Mouse (Mus musculus): ENCODE data around the gene Dock9. TPM values are rescaled to one million over a fixed set of nuclear protein-coding genes. Genes with fewer than 3 reads are reported as not detected.
A peak's percentile ranks its signal among the peaks of the same experiment; 100 is the strongest.
"Not testable (repeated sequence)": the region's sequence is repeated elsewhere in the genome, so short reads cannot be mapped to it uniquely, and the experiment has no call there.

The Dock9 gene
- polyA plus RNA-seq, 1 experiment from 2014 or later = 4.4 TPM

DNA sequence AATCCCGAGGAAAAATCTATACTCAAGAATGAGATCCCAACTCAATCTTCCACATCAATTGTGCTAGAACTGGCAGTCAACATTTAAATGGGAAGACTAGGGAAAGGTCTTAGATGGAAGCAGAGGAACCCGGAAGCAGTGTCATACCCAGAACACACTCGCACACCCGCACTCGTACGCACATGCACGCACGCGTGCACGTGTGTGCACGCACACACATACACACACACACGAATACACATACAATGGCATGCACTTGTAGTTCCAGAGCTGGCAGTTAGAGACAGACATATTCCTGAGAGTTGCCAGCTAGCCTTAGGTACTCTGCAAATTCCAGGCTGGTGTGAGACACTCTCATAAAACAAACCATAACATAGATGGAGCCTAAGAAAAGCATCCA, 63.9 kb downstream of the Dock9 start:
- 97% methylated on average over 12 of the region's 12 CpGs for WGBS
- ATAC-seq (replicated peaks; ENCODE audit: insufficient number of reproducible peaks, insufficient read depth, low FRiP score, low read depth) = no peak

DNA sequence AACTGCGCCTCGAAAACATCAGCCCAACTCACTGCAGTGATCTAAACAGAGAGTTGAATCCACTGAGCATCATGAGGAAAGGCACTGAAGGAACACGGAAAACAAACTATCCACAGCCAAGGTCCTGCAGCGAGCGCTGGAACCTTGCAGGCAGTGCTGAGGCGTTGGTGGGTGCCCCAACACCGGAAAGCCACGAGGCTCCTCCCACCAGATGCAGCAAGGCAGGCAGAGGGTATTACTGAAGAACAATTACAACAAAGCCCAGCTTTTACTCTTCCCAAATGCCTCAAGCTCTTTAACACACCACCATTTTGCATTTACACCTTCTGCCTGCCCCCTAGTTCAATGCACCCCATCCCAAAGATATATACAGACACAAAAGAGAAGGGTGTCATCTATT, 65.4 kb downstream of the Dock9 start:
- Histone ChIP-seq H3K27ac (no peak overlapping the region), H3K4me2 (no peak overlapping the region), H3K9me3 (replicated peaks) (no peaks in the 10 kb centered on the region), H3K36me3 (no peaks in the 10 kb centered on the region), H3K4me1 (replicated peaks) (no peaks in the 10 kb centered on the region), H3K4me3 (no peak overlapping the region), H3K27me3 (0 out of 2 replicates have a peak, but pooled peaks cover 6% of the 10 kb centered on the region), H3K9ac (no peak overlapping the region)
- 28% methylated on average over 8 of the region's 8 CpGs for WGBS
- no peak for ATAC-seq (replicated peaks; ENCODE audit: insufficient number of reproducible peaks, insufficient read depth, low FRiP score, low read depth)

More for the DNA sequence above, 63.9 kb downstream of the Dock9 start:
- Histone ChIP-seq H3K9me3 (replicated peaks) (no peaks in the 10 kb centered on the region), H3K36me3 (no peaks in the 10 kb centered on the region), H3K4me2 (no peak overlapping the region), H3K4me1 (replicated peaks) (0 out of 2 replicates have a peak, but pooled peaks cover 2% of the 10 kb centered on the region), H3K27ac (no peak overlapping the region), H3K9ac (no peak overlapping the region), H3K4me3 (no peak overlapping the region), H3K27me3 (0 out of 2 replicates have a peak, but pooled peaks cover 6% of the 10 kb centered on the region)

DNA sequence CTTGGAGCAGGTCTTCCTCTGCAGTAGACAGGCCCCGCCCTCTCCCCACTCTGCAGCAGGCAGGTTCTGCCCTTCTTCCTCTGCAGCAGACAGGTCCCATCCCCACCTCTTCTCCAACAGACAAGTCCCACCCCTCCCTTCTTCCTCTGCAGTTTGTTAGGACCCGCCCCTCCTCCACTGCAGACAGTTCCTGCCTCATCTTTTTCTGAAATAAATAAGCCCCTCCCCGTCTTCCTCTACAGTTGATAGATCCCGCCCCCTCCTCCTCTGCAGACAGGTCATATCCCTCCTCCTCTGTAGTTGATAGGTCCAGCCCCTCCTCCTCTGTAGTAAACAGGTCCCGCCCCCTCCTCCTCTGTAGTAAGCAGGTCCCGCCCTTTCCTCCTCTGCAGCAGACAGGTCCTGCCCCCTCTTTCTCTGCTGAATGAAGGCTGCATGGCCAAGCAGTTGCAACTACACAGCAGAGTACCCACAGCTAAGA, 65.9 kb downstream of the Dock9 start:
- Histone ChIP-seq H3K36me3 (no peaks in the 10 kb centered on the region), H3K4me2 (no peak overlapping the region), H3K27me3 (0 out of 2 replicates have a peak, but pooled peaks cover 6% of the 10 kb centered on the region), H3K9me3 (replicated peaks) (no peaks in the 10 kb centered on the region), H3K9ac (no peak overlapping the region), H3K27ac (no peak overlapping the region), H3K4me3 (no peak overlapping the region), H3K4me1 (replicated peaks) (no peaks in the 10 kb centered on the region)
- 31% methylated on average over 6 of the region's 6 CpGs for WGBS
- peak; percentile 78 for ATAC-seq (replicated peaks; ENCODE audit: insufficient number of reproducible peaks, insufficient read depth, low FRiP score, low read depth)

DNA sequence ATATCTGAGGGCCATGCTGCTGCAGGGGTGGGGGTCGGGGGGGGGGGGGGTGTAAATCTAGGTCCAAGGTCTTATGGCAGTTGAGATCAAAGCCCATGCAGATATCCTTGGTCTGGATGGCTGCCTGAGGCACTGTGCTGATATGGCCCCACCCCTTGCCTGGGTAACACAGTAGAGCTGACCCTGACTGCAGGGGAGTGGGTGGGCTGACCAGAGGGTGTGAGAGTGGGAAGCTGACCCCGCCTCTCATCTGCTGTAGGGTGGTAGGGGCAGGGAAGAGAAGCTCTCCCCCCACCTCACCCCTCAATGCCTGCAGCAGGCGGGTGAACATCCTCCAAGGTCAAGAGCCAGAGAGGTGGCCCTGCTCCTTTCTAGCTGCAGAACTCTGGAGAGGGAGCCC, 66.7 kb downstream of the Dock9 start:
- Histone ChIP-seq H3K36me3 (no peaks in the 10 kb centered on the region), H3K4me2 (no peak overlapping the region), H3K9me3 (replicated peaks) (no peaks in the 10 kb centered on the region), H3K4me1 (replicated peaks) (no peaks in the 10 kb centered on the region), H3K27me3 (0 out of 2 replicates have a peak, but pooled peaks cover 2% of the 10 kb centered on the region), H3K9ac (no peak overlapping the region), H3K4me3 (no peak overlapping the region), H3K27ac (no peak overlapping the region)
- no peak for ATAC-seq (replicated peaks; ENCODE audit: insufficient number of reproducible peaks, insufficient read depth, low FRiP score, low read depth)
- WGBS = 70% methylated on average over 3 of the region's 3 CpGs

DNA sequence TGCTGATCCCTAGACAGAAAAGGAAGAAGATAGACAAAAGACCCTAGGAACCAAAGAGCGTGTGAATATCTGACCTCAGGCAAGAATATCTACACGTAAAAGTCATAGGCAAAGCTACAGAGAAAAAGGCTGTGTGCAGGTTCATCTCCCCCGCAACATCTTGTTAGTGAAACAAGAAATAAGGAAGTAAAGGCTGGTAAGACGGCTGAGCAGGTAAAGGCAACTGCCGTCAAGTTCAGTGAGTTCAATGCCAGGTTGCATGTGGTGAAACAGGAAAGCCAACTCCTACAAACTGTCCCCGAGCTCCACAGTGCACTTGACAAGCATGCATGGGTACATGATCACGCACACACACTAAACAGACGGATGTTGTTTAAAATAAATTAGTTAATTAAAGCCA, 69.6 kb downstream of the Dock9 start:
- Histone ChIP-seq H3K4me3 (no peak overlapping the region), H3K4me1 (replicated peaks) (peaks cover 3% of the 10 kb centered on the region), H3K27me3 (peaks cover 14% of the 10 kb centered on the region; the same call in 1 of the 2 replicates), H3K4me2 (no peak overlapping the region), H3K27ac (no peak overlapping the region), H3K9me3 (replicated peaks) (no peaks in the 10 kb centered on the region), H3K36me3 (no peaks in the 10 kb centered on the region), H3K9ac (no peak overlapping the region)
- 75% methylated on average over 8 of the region's 8 CpGs for WGBS
- ATAC-seq (replicated peaks; ENCODE audit: insufficient number of reproducible peaks, insufficient read depth, low FRiP score, low read depth) = no peak

DNA sequence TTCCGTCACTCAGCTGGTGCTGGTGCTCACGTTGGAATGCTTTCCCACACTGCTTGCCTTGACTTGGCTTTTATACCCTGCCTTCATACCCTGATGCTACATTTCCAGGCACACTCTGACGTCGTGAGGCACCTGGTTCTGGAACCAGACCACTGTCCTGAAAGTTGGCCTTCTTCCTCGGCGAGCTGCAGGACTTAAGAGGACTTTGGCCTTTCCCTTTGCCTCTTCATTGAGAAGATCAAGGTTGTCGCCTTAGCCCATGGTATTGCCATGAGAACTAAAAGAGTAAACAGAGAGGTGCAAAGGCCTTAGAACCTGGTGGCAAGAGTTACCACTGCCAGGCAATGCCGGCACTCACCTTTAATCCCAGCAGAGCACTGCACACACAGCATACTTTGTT, 73.1 kb downstream of the Dock9 start:
- H3K9ac ChIP-seq = no peak overlapping the region
- no peak for ATAC-seq (replicated peaks; ENCODE audit: insufficient number of reproducible peaks, insufficient read depth, low FRiP score, low read depth)
- peaks cover 18% of the 10 kb centered on the region; the same call in 1 of the 2 replicates for H3K27me3 ChIP-seq
- H3K4me3 ChIP-seq = no peak overlapping the region
- H3K4me2 ChIP-seq = no peak overlapping the region
- H3K27ac ChIP-seq = no peak overlapping the region
- H3K4me1 ChIP-seq (replicated peaks) = peaks cover 16% of the 10 kb centered on the region
- WGBS = 85% methylated on average over 8 of the region's 8 CpGs
- H3K36me3 ChIP-seq = no peaks in the 10 kb centered on the region
- H3K9me3 ChIP-seq (replicated peaks) = no peaks in the 10 kb centered on the region

DNA sequence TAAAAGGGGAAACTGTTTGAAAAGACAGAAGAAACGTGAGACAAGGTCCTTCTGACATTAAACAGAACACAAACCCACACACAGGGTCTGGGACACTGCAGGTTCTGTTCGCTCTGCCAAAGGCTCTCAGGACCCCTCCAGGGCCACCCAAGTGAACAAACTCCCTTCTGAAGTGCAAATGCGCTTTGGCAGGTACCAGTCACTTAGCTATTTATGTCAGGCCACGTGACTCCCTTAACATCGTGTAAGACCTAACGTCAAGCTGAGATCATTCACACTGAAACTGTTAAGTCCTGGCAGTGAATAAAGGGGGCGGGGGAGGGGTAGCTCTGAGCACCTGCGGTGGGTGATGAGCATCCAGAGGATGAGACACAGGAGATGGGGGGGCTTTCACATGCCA, 74.9 kb downstream of the Dock9 start:
- Histone ChIP-seq H3K9ac (no peak overlapping the region), H3K4me2 (no peak overlapping the region), H3K27ac (no peak overlapping the region; the same call in 1 of the 2 replicates)

DNA sequence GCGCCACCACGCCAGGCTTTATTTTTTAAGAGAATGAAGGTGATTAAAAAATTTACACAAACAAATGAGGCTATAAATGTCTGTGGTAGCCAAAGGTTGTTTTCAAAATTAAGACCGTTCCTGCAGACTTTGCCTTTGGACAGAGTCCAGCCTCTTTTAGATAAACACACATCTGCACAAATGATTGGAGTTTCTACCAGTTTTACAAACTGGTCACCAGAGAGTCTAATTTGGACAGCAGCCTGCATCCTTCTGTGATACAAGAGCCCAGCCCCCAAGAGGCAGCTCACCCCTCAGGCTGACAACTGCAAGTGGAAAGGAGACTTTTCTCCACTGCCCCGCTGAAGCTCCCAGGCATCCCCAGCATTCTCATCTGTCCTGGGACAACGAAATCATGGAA, 76.2 kb downstream of the Dock9 start:
- no peak for ATAC-seq (replicated peaks; ENCODE audit: insufficient number of reproducible peaks, insufficient read depth, low FRiP score, low read depth)
- Histone ChIP-seq H3K36me3 (no peaks in the 10 kb centered on the region), H3K9me3 (replicated peaks) (no peaks in the 10 kb centered on the region), H3K4me1 (replicated peaks) (peaks cover 16% of the 10 kb centered on the region), H3K4me3 (no peak overlapping the region), H3K4me2 (no peak overlapping the region), H3K27ac (no peak overlapping the region), H3K9ac (no peak overlapping the region), H3K27me3 (peaks cover 27% of the 10 kb centered on the region)
- 72% methylated on average over 5 of the region's 5 CpGs for WGBS

More for the DNA sequence above, 74.9 kb downstream of the Dock9 start:
- Histone ChIP-seq H3K36me3 (no peaks in the 10 kb centered on the region), H3K4me3 (no peak overlapping the region), H3K4me1 (replicated peaks) (peaks cover 16% of the 10 kb centered on the region), H3K9me3 (replicated peaks) (no peaks in the 10 kb centered on the region), H3K27me3 (peaks cover 25% of the 10 kb centered on the region)
- 15% methylated on average over 8 of the region's 8 CpGs for WGBS
- ATAC-seq (replicated peaks; ENCODE audit: insufficient number of reproducible peaks, insufficient read depth, low FRiP score, low read depth) = no peak

GRCm38 (mm10) chr14:121719638-121720601, 77.7 kb downstream of the Dock9 start:
- Histone ChIP-seq H3K9ac (no peak overlapping the region), H3K27ac (no peak overlapping the region), H3K27me3 (peaks cover 26% of the 10 kb centered on the region), H3K36me3 (no peaks in the 10 kb centered on the region), H3K4me1 (replicated peaks) (peaks cover 16% of the 10 kb centered on the region), H3K4me2 (no peak overlapping the region), H3K4me3 (no peak overlapping the region), H3K9me3 (replicated peaks) (no peaks in the 10 kb centered on the region)
- 63% methylated on average over 9 of the region's 9 CpGs for WGBS
- ATAC-seq (replicated peaks; ENCODE audit: insufficient number of reproducible peaks, insufficient read depth, low FRiP score, low read depth) = no peak

- 94% methylated on average over 3 of the region's 3 CpGs for WGBS
- not testable (repeated sequence) for H3K27ac ChIP-seq; H3K9ac ChIP-seq; H3K4me3 ChIP-seq; H3K27me3 ChIP-seq; ATAC-seq (replicated peaks; ENCODE audit: insufficient number of reproducible peaks, insufficient read depth, low FRiP score, low read depth); H3K4me2 ChIP-seq; H3K9me3 ChIP-seq (replicated peaks); H3K36me3 ChIP-seq
- H3K4me1 ChIP-seq (replicated peaks) = peaks cover 25% of the 10 kb centered on the region
These were observed 82.8 kb downstream of the Dock9 start for GRCm38 (mm10) chr14:121714799-121715198.

DNA sequence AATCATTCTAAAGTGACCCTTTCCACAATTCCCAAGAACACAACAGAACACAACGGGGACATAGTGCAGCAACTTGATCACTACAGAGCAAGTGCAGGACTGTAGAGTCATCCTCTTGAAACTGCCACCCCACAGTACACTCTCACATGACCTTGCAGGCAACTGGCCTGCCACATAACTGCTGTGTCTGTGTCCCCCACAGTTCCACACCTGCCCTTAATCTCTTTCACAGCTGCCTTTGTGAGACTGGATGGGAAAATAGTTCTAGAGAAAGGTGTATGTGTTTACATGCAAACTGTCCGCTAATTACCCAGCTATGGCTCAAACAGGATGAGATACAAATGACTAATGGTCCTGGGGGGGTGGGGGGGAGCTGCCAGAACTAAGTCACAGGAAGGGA, 83.4 kb downstream of the Dock9 start:
- WGBS = 64% methylated on average over 2 of the region's 2 CpGs
- peaks cover 9% of the 10 kb centered on the region for H3K27me3 ChIP-seq
- no peak for ATAC-seq (replicated peaks; ENCODE audit: insufficient number of reproducible peaks, insufficient read depth, low FRiP score, low read depth)
- no peak overlapping the region for H3K9ac ChIP-seq
- no peaks in the 10 kb centered on the region for H3K9me3 ChIP-seq (replicated peaks)
- peaks cover 24% of the 10 kb centered on the region for H3K4me1 ChIP-seq (replicated peaks)
- no peak overlapping the region for H3K4me3 ChIP-seq
- no peaks in the 10 kb centered on the region for H3K36me3 ChIP-seq
- H3K4me2 ChIP-seq = no peak overlapping the region
- H3K27ac ChIP-seq = no peak overlapping the region

All from heart, embryonic 15.5 days (tissue).